Mouse (Mus musculus): ENCODE measurements at regions not wholly inside any gene's neighbourhood (a gene's known extent, or its start where the extent isn't known, plus 50 kb on each side); places are given as distances from the start of the nearest gene placed in this dataset.
A peak's percentile ranks its signal among the peaks of the same experiment; 100 is the strongest.

DNA sequence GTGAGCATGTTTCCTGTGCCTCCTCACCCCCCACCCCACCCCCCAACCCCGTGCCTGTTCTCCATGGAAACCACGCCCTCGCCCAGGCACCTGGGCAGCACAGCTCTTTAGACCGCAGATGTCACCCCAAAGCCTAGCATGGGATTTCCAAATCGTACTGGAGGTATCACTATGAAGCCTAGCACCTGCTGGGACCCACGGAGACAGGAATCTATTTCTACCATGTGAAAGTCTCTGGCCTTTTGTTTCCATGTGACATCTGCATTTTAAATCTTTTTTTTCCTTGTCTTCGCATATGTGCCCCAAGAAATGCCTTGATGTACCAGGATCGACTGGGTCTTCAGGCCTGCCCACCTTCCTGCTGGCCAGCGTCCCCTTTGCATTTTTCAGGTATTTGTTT, 179.7 kb downstream of the Irs2 start:
- no peak overlapping the region for H3K4me2 ChIP-seq (replicated peaks; ENCODE audit: low read depth)
- WGBS = 46% methylated on average over 9 of the region's 9 CpGs
- H3K27me3 ChIP-seq (replicated peaks; ENCODE audit: control insufficient read depth, insufficient read depth, low read length) = no peaks in the 10 kb centered on the region
- H3K4me3 ChIP-seq (ENCODE audit: low read depth, low read length) = no peak overlapping the region
- no peak overlapping the region for H3K9ac ChIP-seq (ENCODE audit: low read depth, low read length)
- H3K9me3 ChIP-seq (ENCODE audit: control insufficient read depth) = no peaks in the 10 kb centered on the region
- no peaks in the 10 kb centered on the region for H3K4me1 ChIP-seq (replicated peaks; ENCODE audit: control insufficient read depth, insufficient read depth, low read length)
- no peak overlapping the region for H3K27ac ChIP-seq (ENCODE audit: low read depth, low read length)
- no peak for ATAC-seq
- H3K36me3 ChIP-seq (ENCODE audit: control insufficient read depth, insufficient read depth) = no peaks in the 10 kb centered on the region
- TF ChIP-seq CTCF (IDR thresholded peaks at IDR 0.05; ENCODE audit: low read depth) = no peak

DNA sequence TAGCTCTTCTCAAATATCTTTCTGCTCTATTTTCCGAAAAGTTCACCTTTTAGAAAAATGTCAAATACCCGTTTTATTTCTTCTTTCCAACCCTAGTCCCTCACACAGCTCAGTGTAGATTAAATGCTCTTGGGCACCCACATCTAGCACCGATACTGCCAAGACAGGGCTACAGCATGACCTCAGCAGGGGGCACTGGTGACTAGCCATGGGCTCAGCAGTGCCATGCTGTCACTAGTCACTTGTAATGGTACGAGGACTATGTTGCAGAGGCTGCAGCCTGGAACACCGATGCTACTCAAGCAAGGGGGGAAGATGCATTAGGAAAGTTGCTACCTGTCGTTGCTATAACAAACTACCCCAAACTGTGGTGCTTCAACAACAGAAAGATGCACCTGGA, 180.7 kb downstream of the Irs2 start:
- Histone ChIP-seq H3K9ac (ENCODE audit: low read depth, low read length) (no peak overlapping the region), H3K4me1 (replicated peaks; ENCODE audit: control insufficient read depth, insufficient read depth, low read length) (no peaks in the 10 kb centered on the region), H3K27ac (ENCODE audit: low read depth, low read length) (no peak overlapping the region), H3K36me3 (ENCODE audit: control insufficient read depth, insufficient read depth) (no peaks in the 10 kb centered on the region), H3K27me3 (replicated peaks; ENCODE audit: control insufficient read depth, insufficient read depth, low read length) (no peaks in the 10 kb centered on the region), H3K9me3 (ENCODE audit: control insufficient read depth) (no peaks in the 10 kb centered on the region), H3K4me2 (replicated peaks; ENCODE audit: low read depth) (no peak overlapping the region), H3K4me3 (ENCODE audit: low read depth, low read length) (no peak overlapping the region)
- TF ChIP-seq CTCF (IDR thresholded peaks at IDR 0.05; ENCODE audit: low read depth) = peak; percentile 70
- ATAC-seq = no peak
- WGBS = 86% methylated on average over 6 of the region's 6 CpGs

DNA sequence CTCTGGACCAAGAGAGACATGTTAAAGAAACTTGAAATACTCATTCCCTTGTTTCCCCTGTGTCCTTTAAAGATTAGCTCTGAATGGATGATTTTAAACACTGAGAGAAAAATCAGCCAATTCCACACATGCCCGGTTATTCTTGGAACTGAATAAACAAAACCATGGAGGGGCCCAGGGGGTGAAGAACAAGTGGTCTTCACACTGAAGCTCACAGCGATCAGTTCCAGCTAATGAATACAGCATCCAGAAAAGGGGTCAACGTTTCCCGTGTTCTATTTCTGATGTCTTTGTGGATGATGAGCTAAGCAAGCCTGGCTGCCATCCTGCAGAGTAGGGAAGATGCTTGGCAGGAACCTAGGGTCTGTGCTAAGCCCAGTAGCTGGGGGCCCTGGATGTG, 182.3 kb downstream of the Irs2 start:
- ATAC-seq = no peak
- 59% methylated on average over 4 of the region's 4 CpGs for WGBS

DNA sequence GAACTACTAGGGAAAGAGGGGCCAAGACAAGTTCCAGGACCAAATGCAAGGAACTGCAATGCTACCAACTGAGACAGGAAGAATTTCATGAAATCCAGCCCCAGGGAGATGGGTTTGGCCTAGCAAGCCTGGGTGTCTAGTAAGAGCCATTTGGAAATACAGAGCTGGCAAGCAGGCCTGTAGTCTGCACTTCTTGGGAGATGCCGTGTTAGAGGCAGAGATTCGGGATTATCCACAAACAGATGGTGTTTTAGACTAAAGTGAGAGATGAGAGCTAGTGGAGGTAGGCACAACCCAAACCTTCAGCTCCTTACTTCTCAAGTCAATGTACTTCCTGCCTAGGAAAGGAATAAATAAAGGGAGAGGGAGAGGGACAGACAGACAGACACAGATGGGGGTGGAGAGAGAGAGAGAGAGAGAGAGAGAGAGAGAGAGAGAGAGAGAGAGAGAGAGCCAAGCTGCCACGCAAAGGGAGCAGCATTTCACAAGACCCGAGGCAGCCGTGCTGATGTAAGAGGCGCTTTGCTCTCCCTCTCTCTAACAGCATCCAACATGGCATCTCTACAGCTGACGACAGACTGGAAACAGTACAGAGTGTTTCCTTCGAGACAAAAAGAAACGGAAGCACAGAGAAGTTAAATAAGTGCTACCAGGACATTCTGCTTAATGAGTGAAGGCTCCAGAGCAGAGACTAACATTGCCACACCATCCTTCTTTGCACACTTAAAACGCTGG, 182.9 kb downstream of the Irs2 start:
- 67% methylated on average over 10 of the region's 10 CpGs for WGBS
- no peak overlapping the region for H3K4me3 ChIP-seq (ENCODE audit: low read depth, low read length)
- no peak overlapping the region for H3K27ac ChIP-seq (ENCODE audit: low read depth, low read length)
- H3K4me2 ChIP-seq (replicated peaks; ENCODE audit: low read depth) = no peak overlapping the region
- no peak for ATAC-seq
- H3K4me1 ChIP-seq (replicated peaks; ENCODE audit: control insufficient read depth, insufficient read depth, low read length) = no peaks in the 10 kb centered on the region
- H3K9ac ChIP-seq (ENCODE audit: low read depth, low read length) = no peak overlapping the region
- no peak for TF ChIP-seq CTCF (IDR thresholded peaks at IDR 0.05; ENCODE audit: low read depth)
- no peaks in the 10 kb centered on the region for H3K27me3 ChIP-seq (replicated peaks; ENCODE audit: control insufficient read depth, insufficient read depth, low read length)
- no peaks in the 10 kb centered on the region for H3K36me3 ChIP-seq (ENCODE audit: control insufficient read depth, insufficient read depth)
- no peaks in the 10 kb centered on the region for H3K9me3 ChIP-seq (ENCODE audit: control insufficient read depth)

More for the DNA sequence above, 182.3 kb downstream of the Irs2 start:
- Histone ChIP-seq H3K36me3 (ENCODE audit: control insufficient read depth, insufficient read depth) (no peaks in the 10 kb centered on the region), H3K27ac (ENCODE audit: low read depth, low read length) (no peak overlapping the region), H3K9ac (ENCODE audit: low read depth, low read length) (no peak overlapping the region), H3K9me3 (ENCODE audit: control insufficient read depth) (no peaks in the 10 kb centered on the region), H3K27me3 (replicated peaks; ENCODE audit: control insufficient read depth, insufficient read depth, low read length) (no peaks in the 10 kb centered on the region), H3K4me3 (ENCODE audit: low read depth, low read length) (no peak overlapping the region), H3K4me2 (replicated peaks; ENCODE audit: low read depth) (no peak overlapping the region), H3K4me1 (replicated peaks; ENCODE audit: control insufficient read depth, insufficient read depth, low read length) (no peaks in the 10 kb centered on the region)
- no peak for TF ChIP-seq CTCF (IDR thresholded peaks at IDR 0.05; ENCODE audit: low read depth)

DNA sequence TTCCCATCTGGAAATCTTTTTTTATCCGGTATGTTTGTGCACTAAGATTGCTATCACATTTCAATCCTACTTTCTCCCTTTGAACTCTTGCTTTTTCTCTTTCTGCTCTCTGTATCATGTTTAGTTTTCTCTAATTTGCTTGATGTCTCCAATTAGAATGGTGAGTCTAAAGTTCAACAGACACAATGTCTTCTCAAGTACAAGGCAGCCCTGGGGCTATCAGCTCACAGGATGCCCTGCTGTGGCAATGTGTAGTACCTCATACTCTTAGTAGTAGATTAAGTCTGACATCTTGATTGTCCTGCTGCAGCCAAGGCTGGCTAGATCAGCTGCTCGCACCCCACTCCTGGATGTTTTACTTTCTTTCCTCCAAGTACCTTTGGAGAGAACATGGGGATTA, 186.4 kb downstream of the Irs2 start:
- no peaks in the 10 kb centered on the region for H3K9me3 ChIP-seq (ENCODE audit: control insufficient read depth)
- no peaks in the 10 kb centered on the region for H3K27me3 ChIP-seq (replicated peaks; ENCODE audit: control insufficient read depth, insufficient read depth, low read length)
- H3K9ac ChIP-seq (ENCODE audit: low read depth, low read length) = no peak overlapping the region
- no peak for ATAC-seq
- H3K4me3 ChIP-seq (ENCODE audit: low read depth, low read length) = no peak overlapping the region
- no peaks in the 10 kb centered on the region for H3K36me3 ChIP-seq (ENCODE audit: control insufficient read depth, insufficient read depth)
- TF ChIP-seq CTCF (IDR thresholded peaks at IDR 0.05; ENCODE audit: low read depth) = no peak
- H3K27ac ChIP-seq (ENCODE audit: low read depth, low read length) = no peak overlapping the region
- no peak overlapping the region for H3K4me2 ChIP-seq (replicated peaks; ENCODE audit: low read depth)
- 88% methylated on average over 2 of the region's 2 CpGs for WGBS
- no peaks in the 10 kb centered on the region for H3K4me1 ChIP-seq (replicated peaks; ENCODE audit: control insufficient read depth, insufficient read depth, low read length)

DNA sequence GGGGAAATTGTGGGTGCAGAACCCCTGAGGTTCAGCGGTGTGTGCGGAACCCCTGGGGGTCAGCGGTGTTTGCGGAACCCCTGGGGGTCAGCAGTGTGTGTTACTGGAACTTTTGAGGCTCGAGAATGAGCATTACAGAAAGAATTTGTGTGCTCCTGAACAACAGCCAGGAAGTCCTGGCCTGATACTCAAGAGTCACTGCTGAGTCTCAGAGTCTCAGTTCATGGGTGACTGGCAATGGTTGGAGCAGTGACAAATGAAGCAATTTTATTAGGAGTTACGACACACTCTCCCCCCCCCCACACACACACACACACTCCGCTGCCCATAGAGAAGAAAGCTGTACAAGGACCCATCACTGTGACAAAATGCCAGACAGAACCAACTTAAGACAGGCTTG, 193.8 kb downstream of the Irs2 start:
- no peak overlapping the region for H3K4me3 ChIP-seq (ENCODE audit: low read depth, low read length)
- no peak for TF ChIP-seq CTCF (IDR thresholded peaks at IDR 0.05; ENCODE audit: low read depth)
- no peaks in the 10 kb centered on the region for H3K27me3 ChIP-seq (replicated peaks; ENCODE audit: control insufficient read depth, insufficient read depth, low read length)
- no peak overlapping the region for H3K4me2 ChIP-seq (replicated peaks; ENCODE audit: low read depth)
- no peak for ATAC-seq
- no peaks in the 10 kb centered on the region for H3K36me3 ChIP-seq (ENCODE audit: control insufficient read depth, insufficient read depth)
- H3K4me1 ChIP-seq (replicated peaks; ENCODE audit: control insufficient read depth, insufficient read depth, low read length) = no peaks in the 10 kb centered on the region
- H3K9me3 ChIP-seq (ENCODE audit: control insufficient read depth) = no peaks in the 10 kb centered on the region
- no peak overlapping the region for H3K9ac ChIP-seq (ENCODE audit: low read depth, low read length)
- 87% methylated on average over 7 of the region's 7 CpGs for WGBS
- no peak overlapping the region for H3K27ac ChIP-seq (ENCODE audit: low read depth, low read length)

Measured in intestine, postnatal 0 days (tissue).